Comparison of ENCODE assay signal across 8 mouse cellular contexts in the genomic region with DNA sequence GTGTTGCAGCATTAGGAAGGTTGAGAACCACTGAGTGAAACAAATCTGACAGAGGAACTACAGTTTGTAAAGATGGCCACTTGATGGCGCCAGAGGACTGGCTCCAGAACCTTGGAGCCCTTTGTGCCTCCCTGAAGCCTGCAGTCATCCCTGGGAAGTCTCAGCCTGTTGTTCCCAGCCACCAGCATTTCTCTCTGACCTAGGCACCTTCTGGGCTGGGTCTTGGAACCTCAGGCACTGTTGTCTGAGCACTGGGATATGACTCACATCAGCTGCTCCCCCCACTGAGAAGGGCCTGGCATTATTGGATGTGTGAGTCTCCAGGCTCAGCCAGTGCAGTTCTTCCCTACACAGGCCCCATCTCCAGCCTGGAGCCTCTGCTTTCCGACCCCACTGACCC. TPM values are rescaled to one million over a fixed set of nuclear protein-coding genes. Genes with fewer than 3 reads are reported as not detected.
DNase-seq lines count a peak whose midpoint lies in the region; ATAC-seq lines count a peak whose summit lies in the region.

No protein-coding gene starts in this region.

- ATAC-seq in megakaryocyte progenitor cell, adult 5-6 weeks (replicated peaks; ENCODE audit: poor library complexity) = peak; percentile 87

- peak; percentile 77 to 93 for DNase-seq in adrenal gland, adult (ENCODE audit: inconsistent age in 2 of 2, low spot score in 1 of 2)
- peak; percentile 91 for DNase-seq in embryo, embryonic 10 days (ENCODE audit: low spot score)
- peak; percentile 82 for DNase-seq in gastrocnemius, postnatal 10 days
- DNase-seq in induced T-regulatory cell, adult 2 months (ENCODE audit: low read depth) = peak; percentile 76
- peak; percentile 36 to 68 for DNase-seq in left cerebral cortex, adult 9 months (ENCODE audit: low spot score in 2 of 2)
- DNase-seq in right cerebral cortex, postnatal 14 days = peak; percentile 86
- peak; percentile 46 for DNase-seq in yolk sac, embryonic 10.5 days (ENCODE audit: low spot score)

RNA-seq across cellular contexts. Expression of a gene that starts 40.4 kb away (rescaled TPM):
- 10 to 100 TPM; 72.7 to 75.2 TPM for total RNA-seq in gastrocnemius, postnatal 10 days (2021)
- 222 and 236 TPM in 2 replicates for total RNA-seq in megakaryocyte progenitor cell, adult 5-6 weeks (2015)
- total RNA-seq in megakaryocyte progenitor cell, adult 5-6 weeks (2017) = 201 and 214 TPM in 2 replicates

RNA-seq across cellular contexts. Expression of a gene that starts 40.8 kb away (rescaled TPM):
- 10 to 100 TPM; 15.7 to 19.2 TPM for total RNA-seq in gastrocnemius, postnatal 10 days (2021)
- 12.4 and 18.8 TPM in 2 replicates for total RNA-seq in megakaryocyte progenitor cell, adult 5-6 weeks (2015)
- total RNA-seq in megakaryocyte progenitor cell, adult 5-6 weeks (2017) = 15.1 and 15.7 TPM in 2 replicates

Comparison
In these comparisons a context has a peak if more than half of its experiments do, and no peak if none do; other contexts are left out.
1. Peak in every context shown above with its lines: DNase-seq and ATAC-seq.